Mouse (Mus musculus): ENCODE measurements around the gene Arhgap21. TPM values are rescaled to one million over a fixed set of nuclear protein-coding genes. Genes with fewer than 3 reads are reported as not detected.
A peak's percentile ranks its signal among the peaks of the same experiment; 100 is the strongest.

The Arhgap21 gene
- total RNA-seq, 2 experiments from 2014 or later, result 105 to 112 TPM

DNA sequence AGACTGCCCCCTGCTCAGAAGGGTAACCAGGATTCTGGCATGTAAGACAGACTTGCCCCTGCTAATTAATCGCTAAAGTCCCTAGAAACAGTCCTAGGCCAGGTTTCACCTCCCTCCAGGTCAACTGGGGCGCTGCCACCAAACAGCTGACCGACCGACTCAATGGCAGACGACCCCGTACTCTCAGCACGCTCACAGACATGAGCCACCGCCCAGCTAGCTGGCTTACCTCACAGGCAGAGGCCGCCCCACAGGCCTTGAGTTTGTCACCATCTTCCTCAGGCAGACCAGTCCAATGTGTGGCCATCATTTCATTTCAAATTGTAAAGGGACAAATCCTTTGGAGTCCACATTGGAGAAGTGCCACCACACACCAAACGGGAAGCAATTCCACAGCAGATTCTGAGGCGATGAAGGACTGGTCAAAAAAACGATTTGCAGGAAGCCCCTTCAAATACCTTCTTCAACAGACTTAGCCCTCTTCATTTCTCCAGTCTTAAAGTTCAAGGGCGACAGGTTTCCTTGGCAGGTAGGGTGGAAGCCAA lies 1.5 kb downstream of the Arhgap21 start:
- intact Hi-C loops (cut with DNase I), result loop anchor here (2.0 to 5.0 kb wide), 3 partner anchors 68 to 235 kb away; no protein-coding TSS in a partner anchor
- DNase-seq, result peak in 1 of 2 experiments; percentile 73

DNA sequence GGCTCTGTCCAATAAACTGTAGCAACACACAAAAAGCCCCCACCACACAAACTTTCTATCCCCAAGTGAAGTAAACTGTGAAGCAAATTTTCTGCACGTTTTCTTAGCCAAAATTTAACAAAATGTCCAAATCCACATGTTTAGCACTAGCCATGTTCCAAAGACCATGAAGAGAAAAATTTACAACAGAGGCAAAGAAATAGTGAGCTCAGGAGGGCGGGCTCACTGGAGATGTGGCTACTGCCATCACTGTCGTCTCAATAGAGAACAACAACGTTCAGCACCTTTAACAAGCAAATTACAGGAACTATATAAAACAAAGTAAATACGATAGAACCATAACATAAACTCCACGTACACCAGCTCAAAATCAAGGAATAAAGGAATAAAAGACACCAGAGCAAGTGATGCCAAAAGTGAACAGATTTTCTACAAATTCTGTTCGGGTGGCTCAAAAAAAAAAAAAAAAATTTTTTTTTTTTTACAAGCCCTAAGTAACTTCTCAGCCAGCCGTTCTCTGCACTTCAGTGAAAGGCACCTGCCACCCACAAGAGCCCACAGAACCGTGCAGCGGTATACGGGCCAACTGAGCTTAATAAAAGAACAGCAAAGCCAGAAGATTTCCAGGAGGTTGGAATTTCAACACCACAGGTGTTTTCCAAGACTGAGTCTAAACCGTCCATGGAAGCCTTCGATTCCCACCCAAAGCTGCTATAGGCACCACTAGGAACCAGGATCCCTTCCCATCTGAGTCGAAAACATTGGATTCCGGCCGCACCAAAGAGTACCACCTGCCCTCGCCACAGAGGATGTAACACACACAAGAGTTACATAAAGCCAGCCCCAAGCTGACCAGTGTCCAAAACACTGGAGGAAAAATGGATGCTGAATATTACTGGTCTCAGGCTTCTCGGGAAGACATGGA lies 2.2 kb downstream of the Arhgap21 start:
- no peak for DNase-seq
- intact Hi-C loops (cut with DNase I), result loop anchor here (2.0 to 5.0 kb wide), 3 partner anchors 68 to 236 kb away; no protein-coding TSS in a partner anchor

DNA sequence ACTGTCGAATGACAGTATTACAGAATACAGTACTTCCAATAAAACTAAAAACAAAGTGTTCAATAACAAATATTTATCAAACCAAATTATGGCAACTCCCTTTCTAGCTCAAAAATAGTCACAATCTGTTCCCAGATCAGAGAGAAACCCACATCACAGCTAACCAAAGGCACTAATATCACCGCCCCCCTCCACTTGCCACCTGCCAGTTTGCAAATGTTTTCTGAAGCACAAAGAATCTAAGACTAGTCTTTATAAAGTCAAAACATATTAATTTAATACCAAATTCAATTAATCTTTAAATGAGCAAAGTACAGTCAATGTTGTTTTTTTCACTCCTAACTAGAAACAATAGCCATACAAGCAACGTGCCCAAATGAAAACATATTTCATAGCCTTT lies 3.3 kb downstream of the Arhgap21 start:
- no peak for DNase-seq

DNA sequence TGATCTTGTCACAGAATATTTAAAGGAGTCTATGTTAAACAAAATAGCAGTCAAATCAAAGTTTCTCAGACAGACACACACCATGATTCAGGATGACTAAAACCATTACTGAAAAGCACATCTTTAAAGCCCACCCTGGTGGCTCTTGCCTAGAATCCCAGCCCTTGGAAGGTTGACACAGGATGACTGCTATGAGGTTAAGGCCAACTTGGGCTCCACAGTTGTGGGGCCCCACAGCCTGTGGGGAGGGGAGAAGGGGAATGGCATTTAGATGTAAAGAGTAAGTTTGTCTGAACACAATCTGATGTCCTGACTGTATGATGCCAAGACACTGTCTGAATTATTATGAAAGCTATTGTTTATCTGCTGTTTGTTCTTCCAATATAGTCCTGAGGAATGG lies 4.2 kb downstream of the Arhgap21 start:
- intact Hi-C loops (cut with DNase I), result no loop called here
- DNase-seq, result no peak

More for the DNA sequence above, 3.3 kb downstream of the Arhgap21 start:
- intact Hi-C loops (cut with DNase I), result loop anchor here (5.0 kb wide), 2 partner anchors 177 to 237 kb away; no protein-coding TSS in a partner anchor

DNA sequence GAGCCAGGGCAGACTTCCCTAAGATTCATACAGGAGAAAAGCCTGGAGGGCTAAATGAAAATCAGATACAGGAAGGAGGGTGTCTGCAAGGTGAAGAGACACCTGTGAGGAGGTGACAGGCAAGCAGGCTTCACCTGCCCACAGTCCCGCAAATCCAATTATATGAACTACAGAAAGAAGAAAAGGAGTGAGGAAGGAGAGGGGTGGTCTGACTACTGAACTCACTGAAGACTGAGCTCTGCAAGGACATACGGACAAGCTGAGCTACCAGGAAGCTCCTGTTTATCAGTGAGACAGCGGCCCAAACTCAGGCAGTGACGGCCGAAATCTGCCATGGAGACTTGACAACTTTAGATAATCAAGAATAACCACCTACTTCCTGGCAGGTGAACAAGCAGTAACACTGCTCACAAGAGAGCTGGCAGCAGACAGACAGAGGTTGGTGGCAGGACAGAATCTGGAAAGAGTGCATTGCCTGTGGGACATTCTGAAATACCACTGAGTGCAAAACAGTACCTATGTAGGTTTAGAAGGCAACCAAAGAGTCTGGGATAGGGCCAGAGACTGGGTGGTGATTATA lies 5.4 kb downstream of the Arhgap21 start:
- peak in 1 of 2 experiments; percentile 49 for DNase-seq

DNA sequence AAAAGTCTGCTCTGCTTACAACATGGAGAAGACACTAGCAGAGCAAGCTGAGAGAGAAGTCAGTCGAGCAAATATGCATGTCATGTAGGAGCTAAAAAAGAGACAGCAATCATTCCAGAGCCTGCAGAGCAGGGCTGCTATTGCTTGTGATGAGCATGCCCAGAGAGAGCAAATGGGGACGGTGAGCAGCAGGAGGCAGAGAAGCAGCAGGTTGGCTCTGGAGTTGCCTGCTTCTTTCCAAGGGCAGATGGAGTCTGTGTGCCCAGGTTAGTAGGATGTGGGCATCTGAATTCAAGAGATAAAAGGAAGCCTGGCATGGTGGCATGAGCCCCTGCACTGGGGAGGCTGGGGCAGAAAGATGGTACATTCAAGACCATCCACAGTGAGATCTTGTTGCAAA lies 6.4 kb downstream of the Arhgap21 start:
- no peak for DNase-seq
- intact Hi-C loops (cut with DNase I), result loop anchor here (2.0 kb wide), 1 partner anchor 55 kb away; no protein-coding TSS in a partner anchor

More for the DNA sequence above, 5.4 kb downstream of the Arhgap21 start:
- intact Hi-C loops (cut with DNase I), result loop anchor here (2.0 kb wide), 1 partner anchor 57 kb away; no protein-coding TSS in a partner anchor

DNA sequence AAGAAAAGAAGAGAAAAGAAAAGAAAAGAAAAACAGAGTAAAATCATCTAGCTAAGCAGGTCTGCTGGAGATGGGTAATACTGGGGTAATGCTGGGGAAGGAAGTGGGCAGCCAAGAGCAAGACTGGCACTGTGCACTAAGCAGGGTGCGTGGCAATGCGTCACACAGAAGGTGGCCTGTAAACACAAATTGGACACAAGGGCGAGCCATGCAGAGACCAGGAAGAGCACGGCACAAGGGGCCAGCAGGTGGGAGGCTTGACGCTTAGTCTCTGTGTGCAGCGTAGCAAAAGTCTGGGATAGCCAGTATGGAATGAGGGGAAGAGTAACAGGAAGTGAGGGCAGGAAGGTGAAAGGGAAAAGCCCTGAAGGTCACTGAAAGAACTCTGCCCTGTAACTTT lies 6.9 kb downstream of the Arhgap21 start:
- DNase-seq, result no peak
- intact Hi-C loops (cut with DNase I), result loop anchor here (2.0 kb wide), 1 partner anchor 55 kb away; no protein-coding TSS in a partner anchor

DNA sequence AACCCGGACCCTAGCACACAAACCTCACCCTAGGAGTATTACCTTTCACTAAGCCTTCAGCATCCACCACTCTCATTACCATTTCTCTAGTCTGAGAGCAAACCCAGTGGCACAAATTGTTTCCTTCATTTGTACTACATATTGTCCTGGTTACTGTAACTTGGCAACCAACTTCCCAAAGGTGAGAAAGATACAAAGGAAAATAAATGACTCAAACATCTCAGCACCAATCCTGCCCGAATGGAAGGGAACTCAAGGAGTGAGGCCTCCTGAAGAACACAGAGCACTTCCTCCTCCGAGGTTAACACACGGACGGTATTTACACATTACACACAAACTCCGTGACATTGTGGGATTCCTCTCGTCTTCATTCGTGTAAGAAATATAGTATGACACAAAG lies 7.4 kb downstream of the Arhgap21 start:
- intact Hi-C loops (cut with DNase I), result no loop called here
- DNase-seq, result no peak

DNA sequence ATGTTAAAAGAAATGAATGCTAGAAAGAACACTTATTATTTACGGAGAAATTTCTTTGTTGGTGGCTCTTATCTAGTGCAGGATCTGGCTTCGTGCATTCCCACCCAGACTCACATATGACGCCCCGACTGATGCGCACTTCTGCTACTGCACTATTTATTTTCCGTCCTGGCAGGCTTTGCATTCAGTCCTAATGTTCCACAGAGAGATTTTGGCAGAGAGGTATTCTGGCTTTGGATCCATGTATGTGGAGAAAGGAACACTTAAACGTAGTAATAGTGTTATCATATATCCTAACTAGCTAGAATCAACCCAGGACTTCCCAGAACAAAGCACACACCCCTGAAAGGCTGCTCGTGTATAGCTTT lies 8.0 kb downstream of the Arhgap21 start:
- intact Hi-C loops (cut with DNase I), result no loop called here
- no peak for DNase-seq

DNA sequence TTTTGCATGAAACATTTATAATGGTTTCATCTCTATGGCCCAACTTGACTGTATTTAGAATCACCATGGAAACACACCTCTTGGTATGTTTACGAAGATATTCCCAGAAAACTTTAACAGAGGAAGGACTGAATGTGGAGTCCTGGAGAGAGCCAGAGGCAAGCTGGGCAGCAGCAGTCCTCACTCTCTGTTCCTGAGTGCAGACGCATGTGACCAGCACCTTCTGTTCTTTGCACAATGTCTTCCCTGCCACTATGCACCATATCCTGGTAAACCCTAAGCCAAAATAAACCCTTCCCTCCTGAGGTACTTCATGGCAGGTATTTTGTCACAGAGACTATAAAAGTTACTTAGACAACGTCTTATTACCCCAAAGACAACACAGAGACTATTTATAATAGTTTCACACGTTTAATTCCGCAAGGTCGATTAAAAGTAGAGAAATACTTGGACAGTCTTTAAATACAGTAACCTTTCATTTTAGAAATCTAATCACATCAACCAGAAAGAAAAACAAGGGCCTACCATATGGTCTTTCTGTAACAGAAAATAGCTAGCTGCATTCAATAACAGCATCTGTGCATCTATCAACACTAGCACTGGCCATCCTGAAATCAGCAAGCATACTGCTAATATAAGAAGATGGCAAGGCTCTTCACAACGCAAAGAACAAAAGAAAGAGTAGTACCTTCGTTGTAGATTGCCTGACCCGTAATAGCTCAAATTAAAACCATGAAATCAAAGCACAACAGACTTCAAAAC lies 8.6 kb downstream of the Arhgap21 start:
- DNase-seq, result no peak
- intact Hi-C loops (cut with DNase I), result no loop called here

DNA sequence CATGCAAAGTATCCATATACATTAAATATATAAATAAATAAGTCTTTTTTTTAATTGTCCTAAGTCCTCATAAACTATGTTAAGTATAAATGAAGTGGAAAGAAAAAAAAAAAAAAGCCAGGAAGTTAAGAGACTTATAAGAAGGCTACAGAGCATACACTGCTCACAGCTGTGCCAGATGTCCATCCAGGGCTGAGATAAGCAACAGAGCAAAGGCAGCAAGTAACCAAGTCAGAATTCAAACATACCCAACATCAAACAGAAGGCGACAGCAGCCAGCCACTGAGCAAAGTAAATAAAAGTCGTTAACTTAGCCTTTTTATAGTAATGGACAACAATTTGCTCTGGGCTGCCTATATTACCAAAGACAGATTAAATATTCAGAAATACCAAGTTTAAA lies 9.6 kb downstream of the Arhgap21 start:
- intact Hi-C loops (cut with DNase I), result no loop called here
- no peak for DNase-seq

DNA sequence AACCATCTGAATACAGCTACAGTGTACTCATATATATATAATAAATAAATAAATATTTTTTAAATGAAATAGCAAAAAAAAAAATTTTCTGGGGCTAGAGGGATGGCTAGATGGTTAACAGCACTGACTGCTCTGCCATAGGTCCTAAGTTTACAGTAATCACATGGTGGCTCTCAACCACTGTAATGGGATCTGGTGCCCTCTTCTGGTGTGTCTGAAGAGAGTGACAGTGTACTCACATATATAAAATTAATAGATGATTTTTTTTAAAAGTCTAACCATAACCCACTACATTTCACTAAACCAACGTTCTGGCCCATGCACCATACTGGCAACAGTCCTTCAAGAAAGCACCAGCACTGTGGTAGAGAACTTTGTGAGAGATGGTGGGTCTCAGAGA lies 10.7 kb downstream of the Arhgap21 start:
- intact Hi-C loops (cut with DNase I), result no loop called here

DNA sequence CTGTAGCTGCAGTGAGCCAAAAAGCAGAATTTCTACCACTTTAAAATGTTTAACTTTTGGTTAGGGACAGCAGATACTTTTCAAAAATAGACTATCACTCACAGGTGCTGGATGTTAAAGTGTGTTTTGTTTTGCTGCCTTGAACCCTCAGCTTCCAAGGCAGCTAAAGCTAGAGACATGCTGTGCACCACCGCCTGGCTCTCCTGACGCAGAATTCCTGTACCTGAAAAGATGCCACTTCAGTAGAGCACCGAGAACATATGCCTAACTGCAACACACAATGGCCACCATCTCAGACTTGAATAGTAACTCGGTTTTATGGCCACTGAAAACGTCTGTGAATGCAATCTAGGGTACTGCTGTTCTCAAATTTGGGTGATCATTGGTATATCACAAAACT lies 12.0 kb downstream of the Arhgap21 start:
- intact Hi-C loops (cut with DNase I), result no loop called here
- no peak for DNase-seq

More for the DNA sequence above, 10.7 kb downstream of the Arhgap21 start:
- DNase-seq, result no peak

DNA sequence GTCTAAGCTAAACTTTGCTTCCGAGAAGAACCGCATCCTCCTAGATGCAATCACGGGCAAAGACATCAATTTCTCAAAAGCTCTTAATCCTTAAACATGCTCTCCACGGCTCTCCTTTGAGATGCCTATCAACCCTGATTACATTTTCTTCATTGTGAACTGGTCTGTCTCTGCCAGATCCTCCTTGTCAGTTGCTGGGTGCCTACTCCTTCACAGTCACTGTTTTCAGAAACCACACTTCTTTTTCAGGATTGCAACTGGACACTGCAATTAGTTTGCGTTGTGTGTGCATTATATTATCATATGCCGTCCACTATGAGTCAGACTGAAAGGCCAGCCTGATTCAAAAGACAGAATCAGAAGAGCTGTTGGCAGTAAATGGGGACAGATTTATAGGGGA lies 12.7 kb downstream of the Arhgap21 start:
- no peak for DNase-seq
- intact Hi-C loops (cut with DNase I), result no loop called here

DNA sequence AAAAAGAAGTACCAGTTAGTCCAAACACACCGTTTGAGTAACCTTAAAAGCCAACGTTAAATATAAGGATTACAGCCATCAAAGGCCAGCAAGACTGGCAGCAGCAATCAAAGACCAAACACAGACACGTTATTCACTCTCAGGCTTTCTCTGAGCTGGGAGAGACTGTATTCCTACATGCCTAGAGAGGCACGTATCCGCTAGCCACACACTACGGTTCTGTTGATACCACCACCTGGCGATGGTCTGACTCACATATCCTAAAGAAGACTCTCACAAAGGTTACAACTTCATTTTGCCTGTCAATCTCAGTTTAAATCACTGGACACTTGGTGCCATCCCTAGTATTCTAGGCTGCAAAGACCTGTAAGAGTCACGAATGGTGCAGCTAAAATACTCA lies 13.3 kb downstream of the Arhgap21 start:
- intact Hi-C loops (cut with DNase I), result no loop called here
- no peak for DNase-seq

DNA sequence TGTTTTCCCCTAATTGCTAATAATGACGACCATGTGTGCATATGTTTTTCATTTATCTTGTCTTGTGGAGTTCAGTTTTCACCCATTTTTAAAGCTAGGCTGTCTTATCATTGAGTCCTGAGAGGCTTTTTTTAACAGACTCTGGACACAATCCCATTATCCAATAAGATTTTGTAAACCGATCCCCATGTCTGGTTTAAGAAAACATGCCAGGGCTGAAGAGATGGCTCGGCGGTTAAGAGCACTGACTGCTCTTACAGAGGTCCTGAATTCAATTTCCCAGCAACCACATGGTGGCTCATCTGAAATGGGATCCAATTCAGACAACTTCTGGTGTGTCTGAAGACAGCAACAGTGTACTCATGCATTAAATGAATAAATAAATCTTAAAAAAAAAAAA lies 16.0 kb downstream of the Arhgap21 start:
- intact Hi-C loops (cut with DNase I), result no loop called here

DNA sequence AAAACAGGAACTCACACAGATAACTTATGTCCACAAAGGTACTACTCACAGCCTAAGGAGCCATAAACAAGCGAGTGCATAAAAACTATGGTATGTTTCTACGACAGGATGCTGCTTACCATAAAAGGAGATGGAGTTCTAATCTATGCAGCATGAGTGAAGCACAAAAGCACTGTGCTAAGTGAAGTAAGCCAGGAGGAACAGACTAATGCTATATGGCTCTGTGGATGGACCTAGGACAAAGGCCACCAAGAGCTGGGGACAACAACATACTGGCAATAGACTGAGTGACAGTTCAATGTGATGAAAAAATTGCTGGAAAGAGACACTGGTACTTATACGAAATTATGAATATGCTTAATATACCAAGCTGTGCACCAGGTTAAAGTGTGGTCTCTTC lies 19.5 kb downstream of the Arhgap21 start:
- intact Hi-C loops (cut with DNase I), result no loop called here
- no peak for DNase-seq

More for the DNA sequence above, 16.0 kb downstream of the Arhgap21 start:
- no peak for DNase-seq

DNA sequence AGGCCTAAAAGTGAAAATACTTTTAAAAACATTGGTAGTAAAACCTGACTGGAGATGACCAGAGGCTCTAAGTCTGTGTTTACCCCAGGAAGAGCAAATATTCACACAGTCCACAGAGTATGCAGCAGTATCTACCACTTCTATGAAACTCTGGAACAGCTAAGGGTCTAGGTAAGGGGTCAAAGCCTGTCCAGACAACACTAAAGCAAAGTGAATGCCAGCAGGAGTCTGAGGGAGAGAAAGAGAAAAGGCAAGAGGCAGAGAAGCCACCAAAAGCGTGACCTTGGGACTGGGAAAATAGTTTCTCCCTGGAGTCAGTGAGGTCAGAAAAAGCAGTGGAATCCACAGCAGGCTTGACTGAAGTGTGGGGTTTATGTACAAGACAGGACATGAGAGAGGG lies 21.6 kb downstream of the Arhgap21 start:
- intact Hi-C loops (cut with DNase I), result no loop called here
- DNase-seq, result no peak

DNA sequence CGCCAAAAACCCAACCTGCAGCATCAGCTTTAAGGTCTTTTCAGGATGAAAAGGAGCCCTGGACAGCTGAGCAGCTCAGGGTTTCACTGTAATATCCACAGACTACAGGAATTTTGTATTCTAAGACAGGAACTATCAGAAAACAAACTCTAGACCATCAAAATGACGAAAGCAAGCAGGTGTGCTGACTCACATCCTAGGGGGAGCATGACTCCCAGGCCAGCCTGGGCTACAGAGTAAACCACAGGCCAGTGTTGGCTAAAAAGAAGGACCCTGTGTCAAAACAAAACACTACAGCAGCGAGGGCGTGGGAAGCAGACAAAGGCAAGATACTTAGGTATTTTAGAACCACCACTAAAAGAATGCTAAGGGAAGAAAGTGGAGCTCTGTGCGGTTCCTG lies 23.1 kb downstream of the Arhgap21 start:
- no peak for DNase-seq
- intact Hi-C loops (cut with DNase I), result no loop called here

DNA sequence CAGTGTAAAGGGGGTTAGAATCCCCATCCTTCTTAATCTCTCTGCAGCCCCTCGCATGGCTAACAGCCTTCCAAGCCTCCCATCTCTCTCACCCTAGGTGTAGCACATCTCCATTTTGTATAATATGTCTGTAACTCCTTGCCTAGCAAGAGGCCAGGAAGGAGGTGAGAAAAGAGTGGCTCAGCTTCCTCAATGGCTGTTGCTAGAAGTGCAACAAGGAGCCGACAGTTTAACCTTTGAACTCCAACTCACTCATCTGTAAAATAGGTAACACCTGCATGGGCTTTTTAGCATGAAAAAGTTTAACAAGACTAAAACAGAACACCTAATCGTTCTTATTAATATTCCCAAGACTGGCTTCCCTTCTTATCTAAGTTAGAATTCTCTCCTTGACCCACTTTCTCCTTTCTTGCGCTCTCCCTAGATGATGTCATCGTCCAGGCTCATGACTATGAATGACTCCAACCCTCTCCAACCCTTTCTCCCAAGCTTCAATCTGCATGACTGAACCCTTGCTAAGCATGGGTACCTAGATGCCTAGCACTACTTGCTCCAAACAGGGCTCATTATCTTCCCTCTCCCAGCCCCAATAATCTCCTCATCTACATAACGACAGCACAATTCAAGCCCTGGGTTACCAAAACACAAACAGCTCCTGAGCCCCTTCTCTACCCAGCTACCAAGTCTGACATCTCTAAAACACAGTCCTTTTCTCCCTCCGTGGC lies 24.8 kb downstream of the Arhgap21 start:
- intact Hi-C loops (cut with DNase I), result no loop called here
- no peak for DNase-seq

Data from heart, postnatal 10 days (tissue).